Mouse (Mus musculus): Measurements from ENCODE around the gene Mdp1. TPM values are rescaled to one million over a fixed set of nuclear protein-coding genes. Genes with fewer than 3 reads are reported as not detected.

Gene Mdp1
- total RNA-seq (2015) (30.5 and 34.4 TPM in 2 replicates), total RNA-seq (2017) (27.0 and 28.3 TPM in 2 replicates)

GRCm38 (mm10) chr14:55659960-55660573, at the start of gene Mdp1:
Gene Mdp1, minus strand, starts transcription at chr14:55660508.
- peak; percentile 94 for ATAC-seq (ENCODE audit: poor library complexity, severe bottlenecking)

GRCm38 (mm10) chr14:55709509-55709908, 49.2 kb upstream of the Mdp1 start:
- no peak for ATAC-seq (ENCODE audit: poor library complexity, severe bottlenecking)

- ATAC-seq (ENCODE audit: poor library complexity, severe bottlenecking), result no peak
Measured at GRCm38 (mm10) chr14:55707397-55707796, 47.1 kb upstream of the Mdp1 start.

- no peak for ATAC-seq (ENCODE audit: poor library complexity, severe bottlenecking)
Measured at GRCm38 (mm10) chr14:55706051-55706600, 45.8 kb upstream of the Mdp1 start.

- ATAC-seq (ENCODE audit: poor library complexity, severe bottlenecking), result no peak
Measured at GRCm38 (mm10) chr14:55702761-55703160, 42.5 kb upstream of the Mdp1 start.

- ATAC-seq (ENCODE audit: poor library complexity, severe bottlenecking), result no peak
Measured at GRCm38 (mm10) chr14:55701131-55701530, 40.8 kb upstream of the Mdp1 start.

- peak; percentile 96 for ATAC-seq (ENCODE audit: poor library complexity, severe bottlenecking)
Measured at GRCm38 (mm10) chr14:55697226-55697625, 36.9 kb upstream of the Mdp1 start.

GRCm38 (mm10) chr14:55689433-55689832, 29.1 kb upstream of the Mdp1 start:
- no peak for ATAC-seq (ENCODE audit: poor library complexity, severe bottlenecking)

GRCm38 (mm10) chr14:55682118-55682493, 21.8 kb upstream of the Mdp1 start:
- no peak for ATAC-seq (ENCODE audit: poor library complexity, severe bottlenecking)

- ATAC-seq (ENCODE audit: poor library complexity, severe bottlenecking), result peak; percentile 91
Measured at GRCm38 (mm10) chr14:55681160-55682117, 21.1 kb upstream of the Mdp1 start, which contains the start of gene Tinf2. Gene Tinf2, minus strand, starts transcription at chr14:55681820.

- no peak for ATAC-seq (ENCODE audit: poor library complexity, severe bottlenecking)
Measured at GRCm38 (mm10) chr14:55677615-55678014, 17.3 kb upstream of the Mdp1 start.

- no peak for ATAC-seq (ENCODE audit: poor library complexity, severe bottlenecking)
Measured at GRCm38 (mm10) chr14:55672741-55673060, 12.4 kb upstream of the Mdp1 start.

- ATAC-seq (ENCODE audit: poor library complexity, severe bottlenecking), result peak; percentile 99
Measured at GRCm38 (mm10) chr14:55671833-55672740, 11.8 kb upstream of the Mdp1 start, which contains the start of the genes Gmpr2 and Nedd8. Gene Gmpr2, plus strand, starts transcription at chr14:55671941. Gene Nedd8, minus strand, starts transcription at chr14:55672124.

- ATAC-seq (ENCODE audit: poor library complexity, severe bottlenecking), result peak; percentile 2; the same call in 1 of the 2 replicates
Measured at GRCm38 (mm10) chr14:55671486-55671832, 11.2 kb upstream of the Mdp1 start.

GRCm38 (mm10) chr14:55660636-55661035, 328 bp upstream of the Mdp1 start:
- ATAC-seq (ENCODE audit: poor library complexity, severe bottlenecking), result no peak

- ATAC-seq (ENCODE audit: poor library complexity, severe bottlenecking), result no peak
Measured at GRCm38 (mm10) chr14:55658011-55658410, 2.3 kb downstream of the Mdp1 start.

GRCm38 (mm10) chr14:55656935-55657334, 3.4 kb downstream of the Mdp1 start:
- ATAC-seq (ENCODE audit: poor library complexity, severe bottlenecking), result no peak

GRCm38 (mm10) chr14:55651528-55651927, 8.8 kb downstream of the Mdp1 start:
- ATAC-seq (ENCODE audit: poor library complexity, severe bottlenecking), result no peak

GRCm38 (mm10) chr14:55649884-55650283, 10.4 kb downstream of the Mdp1 start, which contains the start of gene Tssk4:
Gene Tssk4, plus strand, starts transcription at chr14:55650184.
- ATAC-seq (ENCODE audit: poor library complexity, severe bottlenecking), result no peak

- no peak for ATAC-seq (ENCODE audit: poor library complexity, severe bottlenecking)
Measured at GRCm38 (mm10) chr14:55644261-55644888, 15.9 kb downstream of the Mdp1 start.

Measured in megakaryocyte, adult 5-6 weeks (primary cell).